Mouse (Mus musculus): ENCODE results near the gene Noxred1. TPM values are rescaled to one million over a fixed set of nuclear protein-coding genes. Genes with fewer than 3 reads are reported as not detected.
"Not testable (repeated sequence)": the region's sequence is repeated elsewhere in the genome, so short reads cannot be mapped to it uniquely, and the experiment has no call there.

The Noxred1 gene
- polyA plus RNA-seq (2016; fragmentation: Nextera tagmentation; extraction: Ambion mirVana) = 1.6 and 1.9 TPM in 2 replicates

- Histone ChIP-seq H3K27ac (no peak within 1 kb of the TSS), H3K9me3 (no peaks in the 10 kb centered on the region), H3K4me1 (no peaks in the 10 kb centered on the region), H3K36me3 (peaks cover 52% of the 10 kb centered on the region), H3K4me3 (no peak within 1 kb of the TSS), H3K27me3 (replicated peaks) (no peaks in the 10 kb centered on the region), H3K4me2 (replicated peaks) (no peak within 1 kb of the TSS), H3K9ac (no peak within 1 kb of the TSS)
- no peak for ATAC-seq (ENCODE audit: low FRiP score, low read depth)
- WGBS = 98% methylated on average over 1 of the region's 1 CpGs
Observed at GRCm38 (mm10) chr12:87238632-87239031, at the start of gene Noxred1. Gene Noxred1 (minus strand): TSS chr12:87238732.

- ATAC-seq (ENCODE audit: low FRiP score, low read depth) = no peak
- Histone ChIP-seq H3K9ac (no peak overlapping the region), H3K36me3 (no peaks in the 10 kb centered on the region), H3K4me2 (replicated peaks) (no peak overlapping the region), H3K4me1 (no peaks in the 10 kb centered on the region), H3K27ac (no peak overlapping the region), H3K9me3 (0 out of 2 replicates have a peak, but pooled peaks cover 3% of the 10 kb centered on the region), H3K27me3 (replicated peaks) (no peaks in the 10 kb centered on the region), H3K4me3 (no peak overlapping the region)
- WGBS = 90% methylated on average over 5 of the region's 5 CpGs
Observed at GRCm38 (mm10) chr12:87284726-87285125, 46.2 kb upstream of the Noxred1 start.

GRCm38 (mm10) chr12:87284268-87284667 is 45.7 kb upstream of the Noxred1 start:
- 0 out of 2 replicates have a peak, but pooled peaks cover 3% of the 10 kb centered on the region for H3K9me3 ChIP-seq
- no peak for ATAC-seq (ENCODE audit: low FRiP score, low read depth)
- 0 out of 2 replicates have a peak, but pooled peaks cover 2% of the 10 kb centered on the region for H3K4me1 ChIP-seq
- no peak overlapping the region for H3K9ac ChIP-seq
- H3K27ac ChIP-seq = no peak overlapping the region
- no peak overlapping the region for H3K4me3 ChIP-seq
- no peak overlapping the region for H3K4me2 ChIP-seq (replicated peaks)
- no peaks in the 10 kb centered on the region for H3K36me3 ChIP-seq
- no peaks in the 10 kb centered on the region for H3K27me3 ChIP-seq (replicated peaks)
- 82% methylated on average over 4 of the region's 4 CpGs for WGBS

DNA sequence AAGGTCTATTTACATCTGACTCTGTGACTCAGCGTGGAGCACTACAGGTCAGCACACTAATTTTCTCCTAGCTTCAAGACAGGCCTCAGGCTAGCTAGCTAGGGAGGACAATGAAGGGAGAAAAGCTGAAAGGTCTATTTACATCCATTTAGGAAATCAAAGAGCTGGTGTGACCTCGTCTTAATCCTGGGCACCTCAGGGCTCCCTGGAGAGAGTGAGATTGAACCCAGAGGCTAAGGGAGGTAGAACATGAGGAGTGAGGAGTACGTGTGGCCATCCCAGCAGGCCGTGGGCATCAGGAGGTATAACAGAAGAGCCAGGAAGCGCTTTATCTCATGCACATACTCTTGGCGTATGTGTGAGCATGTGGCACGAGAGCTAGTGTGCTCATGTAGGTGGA is 45.2 kb upstream of the Noxred1 start:
- Histone ChIP-seq H3K27me3 (replicated peaks) (no peaks in the 10 kb centered on the region), H3K9me3 (0 out of 2 replicates have a peak, but pooled peaks cover 3% of the 10 kb centered on the region), H3K4me3 (no peak overlapping the region), H3K36me3 (no peaks in the 10 kb centered on the region), H3K9ac (no peak overlapping the region), H3K27ac (no peak overlapping the region), H3K4me2 (replicated peaks) (no peak overlapping the region), H3K4me1 (0 out of 2 replicates have a peak, but pooled peaks cover 2% of the 10 kb centered on the region)
- WGBS = 65% methylated on average over 7 of the region's 7 CpGs
- ATAC-seq (ENCODE audit: low FRiP score, low read depth) = no peak

DNA sequence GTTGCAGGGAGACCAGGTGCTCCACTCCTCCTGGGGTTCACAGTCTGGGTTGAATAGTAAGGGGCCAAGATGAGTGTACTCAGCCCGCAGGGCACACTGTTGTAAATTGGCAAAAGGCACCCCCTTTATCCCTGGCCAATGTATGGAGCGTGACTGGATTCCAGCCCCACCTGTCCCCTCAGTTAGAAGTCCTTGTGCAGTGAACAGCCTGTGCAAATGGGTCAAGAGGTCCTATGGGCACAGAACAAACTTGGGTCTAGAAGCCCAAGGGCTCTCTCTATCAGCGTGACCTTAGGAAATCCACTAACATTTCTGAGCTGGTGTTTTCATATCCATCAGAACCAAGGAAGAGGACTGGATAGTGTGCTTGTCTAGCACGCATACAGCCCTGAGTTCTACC is 44.2 kb upstream of the Noxred1 start:
- H3K4me1 ChIP-seq = 0 out of 2 replicates have a peak, but pooled peaks cover 2% of the 10 kb centered on the region
- H3K9ac ChIP-seq = no peak overlapping the region
- H3K4me3 ChIP-seq = no peak overlapping the region
- no peak for ATAC-seq (ENCODE audit: low FRiP score, low read depth)
- H3K27ac ChIP-seq = no peak overlapping the region
- 93% methylated on average over 4 of the region's 4 CpGs for WGBS
- no peaks in the 10 kb centered on the region for H3K27me3 ChIP-seq (replicated peaks)
- no peaks in the 10 kb centered on the region for H3K9me3 ChIP-seq
- no peak overlapping the region for H3K4me2 ChIP-seq (replicated peaks)
- no peaks in the 10 kb centered on the region for H3K36me3 ChIP-seq

GRCm38 (mm10) chr12:87281766-87282165 is 43.2 kb upstream of the Noxred1 start:
- Histone ChIP-seq H3K4me1 (0 out of 2 replicates have a peak, but pooled peaks cover 2% of the 10 kb centered on the region), H3K9ac (no peak overlapping the region), H3K27me3 (replicated peaks) (no peaks in the 10 kb centered on the region), H3K4me3 (no peak overlapping the region), H3K36me3 (peaks cover 2% of the 10 kb centered on the region; the same call in 1 of the 2 replicates), H3K4me2 (replicated peaks) (no peak overlapping the region), H3K27ac (no peak overlapping the region), H3K9me3 (no peaks in the 10 kb centered on the region)
- 94% methylated on average over 1 of the region's 1 CpGs for WGBS
- no peak for ATAC-seq (ENCODE audit: low FRiP score, low read depth)

DNA sequence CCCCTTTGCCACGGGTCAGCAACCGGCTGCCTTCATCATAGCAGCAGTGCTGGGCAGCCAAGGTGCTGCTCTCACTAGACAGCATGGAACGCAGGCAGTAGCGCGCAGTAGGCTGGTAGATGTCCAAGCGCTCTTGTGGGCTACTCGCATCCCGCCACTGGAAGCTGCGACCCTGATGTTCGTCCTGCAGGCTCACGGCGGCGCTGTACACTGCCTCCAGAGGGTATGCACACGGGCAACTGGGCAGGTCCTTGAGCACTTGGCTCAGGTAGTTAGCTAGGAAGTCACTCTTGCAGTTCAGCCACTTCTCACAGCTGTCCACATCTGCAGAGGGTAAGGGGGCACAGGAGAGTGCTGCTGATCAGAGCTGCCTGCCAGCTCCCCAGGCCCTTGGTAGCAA is 41.3 kb upstream of the Noxred1 start:
- 49% methylated on average over 14 of the region's 14 CpGs for WGBS
- no peak overlapping the region for H3K9ac ChIP-seq

GRCm38 (mm10) chr12:87279350-87279749 is 40.8 kb upstream of the Noxred1 start:
- Histone ChIP-seq H3K36me3 (peaks cover 26% of the 10 kb centered on the region), H3K9ac (no peak overlapping the region), H3K9me3 (no peaks in the 10 kb centered on the region), H3K27ac (no peak overlapping the region), H3K4me1 (0 out of 2 replicates have a peak, but pooled peaks cover 2% of the 10 kb centered on the region), H3K27me3 (replicated peaks) (no peaks in the 10 kb centered on the region), H3K4me3 (no peak overlapping the region), H3K4me2 (replicated peaks) (no peak overlapping the region)
- WGBS = 63% methylated on average over 3 of the region's 3 CpGs
- no peak for ATAC-seq (ENCODE audit: low FRiP score, low read depth)

More for the DNA sequence above, 41.3 kb upstream of the Noxred1 start:
- Histone ChIP-seq H3K36me3 (peaks cover 21% of the 10 kb centered on the region), H3K4me3 (no peak overlapping the region), H3K4me2 (replicated peaks) (no peak overlapping the region), H3K4me1 (0 out of 2 replicates have a peak, but pooled peaks cover 2% of the 10 kb centered on the region), H3K27ac (no peak overlapping the region), H3K27me3 (replicated peaks) (no peaks in the 10 kb centered on the region), H3K9me3 (no peaks in the 10 kb centered on the region)
- no peak for ATAC-seq (ENCODE audit: low FRiP score, low read depth)

DNA sequence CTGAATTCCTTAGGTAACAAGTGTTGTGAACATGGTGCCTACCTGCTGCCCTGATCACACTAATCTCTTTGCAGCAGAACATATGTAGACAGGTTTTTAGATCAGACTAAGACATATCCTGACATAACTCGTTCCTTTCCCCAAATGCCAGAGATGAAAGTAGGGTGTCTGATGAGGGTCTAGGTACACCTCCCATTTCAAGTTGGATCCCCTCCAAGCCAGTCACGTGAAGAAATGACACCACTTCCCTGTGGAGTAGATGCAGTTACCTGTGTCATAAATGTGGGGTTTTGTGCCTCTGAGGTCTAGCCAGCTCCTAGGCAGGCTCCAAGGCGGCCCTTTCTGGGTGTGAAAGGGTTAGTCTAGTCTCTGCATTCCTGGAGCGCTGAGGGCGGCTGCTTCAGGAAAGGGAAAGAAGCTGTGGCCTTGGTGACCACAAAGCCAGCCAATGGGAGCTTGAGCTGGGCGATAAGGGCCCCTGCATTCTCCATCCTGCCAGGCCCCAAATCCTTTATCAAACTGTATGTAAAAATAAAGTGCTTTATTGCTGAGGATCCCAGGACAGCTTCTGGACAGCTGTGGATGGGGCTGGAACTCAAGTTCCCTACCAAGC is 39.7 kb upstream of the Noxred1 start:
- no peak for ATAC-seq (ENCODE audit: low FRiP score, low read depth)

GRCm38 (mm10) chr12:87277251-87277650 is 38.7 kb upstream of the Noxred1 start:
- not testable (repeated sequence) for H3K9me3 ChIP-seq; H3K9ac ChIP-seq; H3K4me1 ChIP-seq; H3K27me3 ChIP-seq (replicated peaks); H3K4me2 ChIP-seq (replicated peaks); H3K27ac ChIP-seq; H3K4me3 ChIP-seq; ATAC-seq (ENCODE audit: low FRiP score, low read depth)
- peaks cover 46% of the 10 kb centered on the region for H3K36me3 ChIP-seq
- 90% methylated on average over 4 of the region's 4 CpGs for WGBS

More for the DNA sequence above, 39.7 kb upstream of the Noxred1 start:
- WGBS = 31% methylated on average over 6 of the region's 6 CpGs
- H3K9me3 ChIP-seq = no peaks in the 10 kb centered on the region
- H3K9ac ChIP-seq = no peak overlapping the region
- no peak overlapping the region for H3K4me2 ChIP-seq (replicated peaks)
- no peaks in the 10 kb centered on the region for H3K27me3 ChIP-seq (replicated peaks)
- H3K4me1 ChIP-seq = 0 out of 2 replicates have a peak, but pooled peaks cover 2% of the 10 kb centered on the region
- no peak overlapping the region for H3K4me3 ChIP-seq
- peaks cover 36% of the 10 kb centered on the region for H3K36me3 ChIP-seq
- no peak overlapping the region for H3K27ac ChIP-seq

- H3K4me2 ChIP-seq (replicated peaks) = no peak overlapping the region
- peaks cover 67% of the 10 kb centered on the region for H3K36me3 ChIP-seq
- no peak overlapping the region for H3K4me3 ChIP-seq
- H3K27ac ChIP-seq = no peak overlapping the region
- 0 out of 2 replicates have a peak, but pooled peaks cover 2% of the 10 kb centered on the region for H3K4me1 ChIP-seq
- no peak for ATAC-seq (ENCODE audit: low FRiP score, low read depth)
- no peaks in the 10 kb centered on the region for H3K9me3 ChIP-seq
- no peaks in the 10 kb centered on the region for H3K27me3 ChIP-seq (replicated peaks)
- WGBS = 87% methylated on average over 9 of the region's 9 CpGs
- no peak overlapping the region for H3K9ac ChIP-seq
Observed at GRCm38 (mm10) chr12:87274853-87275831, 36.6 kb upstream of the Noxred1 start.

DNA sequence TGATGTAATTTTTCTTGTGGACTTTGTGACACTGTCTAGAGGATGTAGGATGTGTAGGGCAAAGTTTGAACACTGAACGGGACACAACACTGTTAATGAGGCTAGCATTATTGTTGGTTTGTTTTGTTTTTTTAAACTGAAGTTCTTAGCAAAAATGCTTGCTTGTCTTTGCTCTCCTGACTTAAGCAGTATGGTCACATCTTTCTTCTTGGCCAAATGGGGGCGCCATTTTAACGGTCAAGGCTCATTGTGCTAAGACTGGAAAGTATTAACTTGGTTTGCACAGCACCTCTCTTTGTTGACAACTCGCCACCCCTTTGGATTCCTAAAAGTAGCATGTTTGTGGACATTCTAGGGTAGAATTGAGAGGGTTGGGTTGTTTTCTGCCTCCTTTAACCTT is 29.1 kb upstream of the Noxred1 start:
- H3K4me1 ChIP-seq = peaks cover 15% of the 10 kb centered on the region
- no peaks in the 10 kb centered on the region for H3K27me3 ChIP-seq (replicated peaks)
- 38% methylated on average over 4 of the region's 4 CpGs for WGBS
- H3K27ac ChIP-seq = no peak overlapping the region
- H3K4me3 ChIP-seq = peak overlapping the region; percentile 61; the same call in 1 of the 2 replicates
- peaks cover 48% of the 10 kb centered on the region for H3K36me3 ChIP-seq
- no peak for ATAC-seq (ENCODE audit: low FRiP score, low read depth)
- no peaks in the 10 kb centered on the region for H3K9me3 ChIP-seq
- peak overlapping the region; percentile 38; the same call in 1 of the 2 replicates for H3K9ac ChIP-seq
- H3K4me2 ChIP-seq (replicated peaks) = peak overlapping the region; percentile 82

Measured in neural tube, embryonic 12.5 days (tissue).